Mouse (Mus musculus) heart, embryonic 12.5 days (tissue): ENCODE data around the gene Lamc3. TPM values are rescaled to one million over a fixed set of nuclear protein-coding genes. Genes with fewer than 3 reads are reported as not detected.
A peak's percentile ranks its signal among the peaks of the same experiment; 100 is the strongest.

ENCODE experiments used
- ATAC-seq: fragments of 200-750 bp; cut with Nextera tagmentation; 2 replicates; pipeline ENCODE4 v1.8.0; 2017; ENCODE audit warnings: moderate TSS enrichment, moderate library complexity; ENCODE audit not compliant: insufficient number of reproducible peaks, low FRiP score
- H3K27ac ChIP-seq: fragments of 300-500 bp; sonication (generic); 2 replicates; pipeline ENCODE4 v1.5.1; 2016; ENCODE audit warnings: mild to moderate bottlenecking, moderate library complexity; ENCODE audit not compliant: poor library complexity, severe bottlenecking
- H3K27me3 ChIP-seq: fragments of 300-500 bp; sonication (generic); replicated peaks from 2 replicates; pipeline ENCODE4 v1.6.1; 2016; ENCODE audit warnings: mild to moderate bottlenecking, moderate library complexity
- H3K36me3 ChIP-seq: fragments of 300-500 bp; sonication (generic); 2 replicates; pipeline ENCODE4 v1.6.1; 2016; ENCODE audit warnings: mild to moderate bottlenecking, moderate library complexity
- H3K4me1 ChIP-seq: fragments of 300-500 bp; sonication (generic); replicated peaks from 2 replicates; pipeline ENCODE4 v1.6.1; 2016; ENCODE audit warnings: mild to moderate bottlenecking
- H3K4me2 ChIP-seq: fragments of 300-500 bp; sonication (generic); 2 replicates; pipeline ENCODE4 v1.6.1; 2016; ENCODE audit warnings: mild to moderate bottlenecking, moderate library complexity
- H3K4me3 ChIP-seq: fragments of 300-500 bp; sonication (generic); 2 replicates; pipeline ENCODE4 v1.5.1; 2016; ENCODE audit warnings: mild to moderate bottlenecking
- H3K9ac ChIP-seq: fragments of 300-500 bp; sonication (generic); 2 replicates; pipeline ENCODE4 v1.6.1; 2016; ENCODE audit warnings: mild to moderate bottlenecking, moderate library complexity
- H3K9me3 ChIP-seq: fragments of 300-500 bp; sonication (generic); replicated peaks from 2 replicates; pipeline ENCODE4 v1.6.1; 2016; ENCODE audit warnings: mild to moderate bottlenecking, moderate library complexity
- WGBS: fragments of 180-500 bp; shearing (Covaris S2); methylation state at CpG from one replicate; pipeline ENCODE4 v1.1.7; 2016; 5-methylcytosine and 5-hydroxymethylcytosine counted together
- polyA plus RNA-seq: library from polyadenylated mRNA; unstranded; fragments of >200 nt; fragmentation: Nextera tagmentation; extraction: Ambion mirVana; gene quantifications from 2 replicates; pipeline ENCODE4 v1.2.1, GENCODE M21; 2016

Gene Lamc3
- polyA plus RNA-seq, 1 experiment from 2014 or later: 1.3 TPM

DNA sequence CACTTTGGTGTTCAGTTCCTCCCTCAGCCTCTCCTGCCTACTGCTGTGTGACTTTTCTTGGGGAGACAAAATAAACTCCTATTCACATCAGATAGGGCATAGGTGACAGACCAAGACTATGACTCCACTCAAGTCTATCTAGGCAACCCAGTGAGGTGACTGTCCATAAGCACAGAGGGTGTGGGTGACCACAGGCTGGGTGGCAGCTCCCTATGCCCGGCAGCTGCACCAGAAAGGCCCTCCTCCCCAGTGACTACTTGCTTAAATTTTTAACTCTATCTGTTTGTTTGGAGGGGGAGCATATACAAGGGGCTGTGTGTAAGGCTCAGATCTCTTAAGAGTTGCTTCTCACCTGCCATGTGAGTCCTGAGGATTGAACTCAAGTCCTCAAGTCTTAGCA, 24.2 kb upstream of the Lamc3 start:
- WGBS: 67% methylated on average over 1 of the region's 1 CpGs
- Histone ChIP-seq H3K27me3 (peaks cover 38% of the 10 kb centered on the region), H3K36me3 (no peaks in the 10 kb centered on the region), H3K4me2 (no peak overlapping the region), H3K27ac (no peak overlapping the region), H3K4me1 (peaks cover 8% of the 10 kb centered on the region; the same call in 1 of the 2 replicates), H3K9ac (no peak overlapping the region), H3K4me3 (no peak overlapping the region), H3K9me3 (no peaks in the 10 kb centered on the region)
- no peak for ATAC-seq

DNA sequence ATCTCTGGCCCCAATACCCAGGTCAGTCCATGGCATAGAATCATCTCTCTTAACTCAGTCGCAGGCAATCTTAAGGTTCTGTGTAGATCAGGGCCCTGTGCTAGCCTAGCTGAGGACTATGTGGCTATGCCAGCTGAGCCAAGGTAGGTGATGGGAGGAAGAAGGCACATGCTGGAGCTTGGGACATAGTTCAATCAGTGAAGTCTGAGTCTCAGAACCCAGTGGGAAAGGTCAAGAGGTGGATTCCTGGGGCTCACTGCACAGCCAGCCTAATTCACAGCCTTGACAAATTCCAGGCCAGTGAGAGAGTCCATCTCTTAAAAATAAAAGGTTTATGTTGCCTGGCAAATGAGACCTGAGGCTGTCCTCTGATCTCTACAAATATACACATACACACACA, 23.3 kb upstream of the Lamc3 start:
- H3K27ac ChIP-seq: no peak overlapping the region
- H3K36me3 ChIP-seq: no peaks in the 10 kb centered on the region
- no peak for ATAC-seq
- H3K4me2 ChIP-seq: no peak overlapping the region
- H3K4me1 ChIP-seq: peaks cover 1% of the 10 kb centered on the region; the same call in 1 of the 2 replicates
- H3K27me3 ChIP-seq: peaks cover 30% of the 10 kb centered on the region
- no peak overlapping the region for H3K9ac ChIP-seq
- no peaks in the 10 kb centered on the region for H3K9me3 ChIP-seq
- H3K4me3 ChIP-seq: no peak overlapping the region
- WGBS: 83% methylated on average over 1 of the region's 1 CpGs

DNA sequence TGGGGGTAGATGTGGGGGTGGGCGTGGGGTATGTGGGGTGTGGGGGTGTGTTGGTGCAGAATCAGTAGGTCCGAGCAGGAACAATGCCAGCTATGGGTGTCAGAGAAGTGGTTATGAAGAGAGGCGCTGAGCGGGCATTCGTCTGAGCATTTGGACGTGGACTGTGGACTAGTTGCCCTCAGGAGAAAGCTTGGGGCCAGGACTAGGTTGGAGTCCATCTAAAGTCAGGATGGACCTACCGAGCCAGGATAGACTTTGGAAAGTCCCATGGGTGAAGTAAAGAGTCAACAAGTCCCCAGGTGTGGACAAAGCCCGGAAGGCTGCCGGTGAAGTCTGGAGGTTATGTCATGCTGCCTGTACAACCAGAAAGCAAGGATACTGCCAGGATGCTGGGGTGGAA, 22.2 kb upstream of the Lamc3 start:
- no peak overlapping the region for H3K9ac ChIP-seq
- no peak overlapping the region for H3K27ac ChIP-seq
- H3K27me3 ChIP-seq: peaks cover 18% of the 10 kb centered on the region
- no peaks in the 10 kb centered on the region for H3K36me3 ChIP-seq
- H3K4me1 ChIP-seq: no peaks in the 10 kb centered on the region
- no peak for ATAC-seq
- no peaks in the 10 kb centered on the region for H3K9me3 ChIP-seq
- H3K4me2 ChIP-seq: no peak overlapping the region
- no peak overlapping the region for H3K4me3 ChIP-seq
- 83% methylated on average over 9 of the region's 9 CpGs for WGBS

DNA sequence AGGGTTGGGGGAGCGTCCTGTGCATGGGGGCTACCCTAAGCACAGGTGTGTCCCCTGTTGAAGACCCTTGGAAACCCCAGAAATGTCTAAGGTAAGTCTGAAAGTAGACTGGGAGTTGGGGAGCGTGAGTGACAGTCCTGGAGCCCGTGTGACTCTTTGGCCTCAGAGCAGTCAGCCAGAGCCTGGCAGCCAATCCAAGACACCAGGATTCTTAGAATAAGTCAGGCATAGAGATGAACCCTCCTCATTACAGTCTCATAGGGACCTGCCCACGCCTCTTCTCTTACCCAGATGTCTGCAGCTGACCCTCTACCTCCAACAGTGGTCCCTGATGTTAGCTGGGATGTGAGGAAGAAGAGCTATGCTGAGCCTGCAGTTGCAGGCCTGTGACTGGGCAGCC, 21.8 kb upstream of the Lamc3 start:
- 48% methylated on average over 4 of the region's 4 CpGs for WGBS

DNA sequence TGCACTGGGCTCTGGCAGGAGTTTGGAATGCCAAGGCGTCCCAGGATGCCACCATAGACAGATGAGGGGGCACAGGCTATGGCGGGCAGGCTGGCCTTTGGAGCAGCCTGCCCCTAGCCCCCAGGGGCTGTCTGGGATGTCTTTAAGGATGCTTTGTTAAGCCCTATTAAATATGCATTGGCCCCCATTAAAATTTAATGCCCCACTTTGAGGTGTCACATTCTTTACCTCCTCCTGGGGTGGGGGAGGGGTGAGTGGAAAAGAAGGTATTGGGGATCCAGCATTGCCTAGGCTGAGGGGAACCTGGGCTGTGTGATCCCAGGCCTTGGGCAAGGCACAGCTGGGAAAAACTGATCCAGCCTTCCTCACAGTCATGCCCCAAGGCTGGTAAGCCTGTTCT, 21.3 kb upstream of the Lamc3 start:
- Histone ChIP-seq H3K27ac (no peak overlapping the region), H3K4me2 (no peak overlapping the region), H3K4me3 (no peak overlapping the region), H3K9ac (no peak overlapping the region), H3K27me3 (peaks cover 13% of the 10 kb centered on the region; the same call in 1 of the 2 replicates), H3K4me1 (no peaks in the 10 kb centered on the region), H3K9me3 (no peaks in the 10 kb centered on the region), H3K36me3 (no peaks in the 10 kb centered on the region)
- WGBS: 59% methylated on average over 2 of the region's 2 CpGs
- ATAC-seq: no peak

More for the DNA sequence above, 21.8 kb upstream of the Lamc3 start:
- Histone ChIP-seq H3K4me3 (no peak overlapping the region), H3K9me3 (no peaks in the 10 kb centered on the region), H3K27me3 (peaks cover 14% of the 10 kb centered on the region), H3K36me3 (no peaks in the 10 kb centered on the region), H3K4me2 (no peak overlapping the region), H3K4me1 (no peaks in the 10 kb centered on the region), H3K9ac (no peak overlapping the region), H3K27ac (no peak overlapping the region)
- ATAC-seq: no peak

DNA sequence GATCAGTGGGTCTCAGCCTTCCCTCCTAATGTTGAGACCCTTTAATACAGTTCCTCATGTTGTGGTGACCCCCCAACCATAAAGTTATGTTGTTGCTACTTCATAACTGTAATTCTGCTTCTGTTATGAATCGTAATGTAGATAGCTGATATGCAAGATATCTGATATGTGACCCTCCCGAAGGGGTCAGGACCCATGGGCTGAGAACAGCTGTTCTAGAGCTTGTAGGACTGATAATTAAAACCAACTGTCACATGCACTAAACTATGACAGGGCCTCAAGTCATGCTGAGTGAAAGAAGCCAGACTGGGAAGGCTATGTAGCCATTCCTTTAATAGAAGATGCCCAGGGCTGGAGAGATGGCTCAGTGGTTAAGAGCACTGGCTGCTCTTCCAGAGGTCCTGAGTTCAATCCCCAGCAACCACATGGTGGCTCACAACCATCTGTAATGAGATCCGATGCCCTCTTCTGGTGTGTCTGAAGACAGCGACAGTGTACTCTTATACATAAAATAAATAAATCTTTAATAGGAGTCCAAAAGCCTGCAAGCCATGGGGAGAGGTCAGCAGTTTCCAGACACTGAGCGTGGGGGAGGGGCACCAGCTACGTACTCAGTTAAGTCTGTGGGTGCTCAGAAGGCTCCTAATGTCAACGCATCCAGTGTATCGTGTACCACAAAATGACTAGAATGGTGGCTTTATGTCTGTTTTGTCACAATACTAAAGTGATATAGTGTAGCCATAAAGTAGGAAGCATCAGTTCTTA, 19.1 kb upstream of the Lamc3 start:
- no peaks in the 10 kb centered on the region for H3K36me3 ChIP-seq
- H3K4me3 ChIP-seq: no peak overlapping the region
- no peaks in the 10 kb centered on the region for H3K4me1 ChIP-seq
- H3K27me3 ChIP-seq: peaks cover 9% of the 10 kb centered on the region; the same call in 1 of the 2 replicates
- 75% methylated on average over 8 of the region's 8 CpGs for WGBS
- no peak overlapping the region for H3K9ac ChIP-seq
- no peak overlapping the region for H3K4me2 ChIP-seq
- H3K27ac ChIP-seq: no peak overlapping the region
- 0 out of 2 replicates have a peak, but pooled peaks cover 7% of the 10 kb centered on the region for H3K9me3 ChIP-seq
- no peak for ATAC-seq

DNA sequence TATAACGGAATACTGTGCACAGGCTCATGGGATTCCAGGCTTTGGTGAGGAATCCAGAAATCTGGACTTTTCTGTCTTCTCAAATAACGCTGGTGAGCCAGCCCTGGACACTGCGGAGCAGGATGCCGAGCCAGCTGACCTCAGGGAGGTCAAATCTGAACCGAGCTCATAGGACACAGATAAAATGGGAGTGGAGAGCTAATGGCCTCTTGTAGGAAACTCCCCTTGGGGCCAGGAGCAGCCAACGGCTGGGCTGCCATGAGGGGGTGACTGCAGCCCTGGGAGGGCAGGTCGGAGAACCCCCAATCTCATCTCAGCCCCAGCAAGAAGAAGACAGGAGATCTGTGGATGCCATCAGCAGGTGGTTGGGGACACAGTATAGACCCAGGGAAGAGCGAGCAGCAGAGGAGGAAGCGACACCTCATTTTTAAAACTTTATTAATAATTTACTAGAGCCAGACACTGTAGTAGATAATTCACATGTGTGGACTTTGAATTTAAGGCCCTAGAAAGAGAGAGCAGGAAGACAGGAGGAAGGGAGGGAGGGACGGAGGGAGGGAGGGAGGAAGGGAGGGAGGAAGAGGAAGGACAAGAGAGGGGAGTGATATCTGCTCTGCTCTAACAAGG, 18.4 kb upstream of the Lamc3 start:
- Histone ChIP-seq H3K9me3 (0 out of 2 replicates have a peak, but pooled peaks cover 7% of the 10 kb centered on the region), H3K4me3 (no peak overlapping the region), H3K27ac (no peak overlapping the region), H3K4me2 (no peak overlapping the region), H3K36me3 (no peaks in the 10 kb centered on the region), H3K27me3 (peaks cover 8% of the 10 kb centered on the region; the same call in 1 of the 2 replicates), H3K4me1 (no peaks in the 10 kb centered on the region), H3K9ac (no peak overlapping the region)
- WGBS: 49% methylated on average over 10 of the region's 10 CpGs
- no peak for ATAC-seq

DNA sequence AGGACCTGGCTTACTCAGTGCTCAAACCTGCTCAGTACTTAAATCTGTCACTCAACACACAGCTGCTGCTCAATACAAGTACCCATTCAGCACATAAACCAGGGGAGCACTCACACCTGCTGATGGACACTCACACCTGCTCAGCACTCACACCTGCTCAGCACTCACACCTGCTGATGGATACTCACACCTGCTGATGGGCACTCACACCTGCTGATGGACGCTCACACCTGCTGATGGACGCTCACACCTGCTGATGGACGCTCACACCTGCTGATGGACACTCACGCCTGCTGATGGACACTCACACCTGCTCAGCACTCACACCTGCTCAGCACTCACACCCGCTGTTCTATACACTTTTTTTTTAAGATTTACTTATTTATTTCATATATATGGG, 17.4 kb upstream of the Lamc3 start:
- H3K4me2 ChIP-seq: no peak overlapping the region
- H3K4me1 ChIP-seq: no peaks in the 10 kb centered on the region
- H3K27ac ChIP-seq: no peak overlapping the region
- no peaks in the 10 kb centered on the region for H3K36me3 ChIP-seq
- H3K9me3 ChIP-seq: 0 out of 2 replicates have a peak, but pooled peaks cover 7% of the 10 kb centered on the region
- no peak overlapping the region for H3K4me3 ChIP-seq
- H3K9ac ChIP-seq: no peak overlapping the region
- H3K27me3 ChIP-seq: peaks cover 19% of the 10 kb centered on the region
- no peak for ATAC-seq
- 88% methylated on average over 5 of the region's 5 CpGs for WGBS

DNA sequence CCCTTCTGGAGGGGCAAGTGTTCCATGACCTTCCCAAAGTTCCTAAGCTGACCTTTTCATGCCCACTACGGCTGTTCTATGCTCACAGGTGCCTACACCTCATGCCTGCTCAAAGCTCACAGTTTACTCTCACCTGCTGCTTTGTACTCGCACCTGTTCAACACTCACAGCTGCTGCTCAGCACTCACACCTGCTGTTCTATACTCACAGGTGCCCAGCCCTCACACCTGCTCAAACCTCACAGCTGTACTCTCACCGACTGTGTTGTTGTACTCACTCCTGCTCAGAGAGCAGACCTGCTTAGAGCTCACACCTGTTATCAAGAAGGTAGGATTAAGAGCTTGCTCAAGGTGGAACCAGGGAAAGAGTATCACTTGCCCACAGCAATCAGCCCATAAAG, 16.4 kb upstream of the Lamc3 start:
- no peak overlapping the region for H3K4me3 ChIP-seq
- 0 out of 2 replicates have a peak, but pooled peaks cover 7% of the 10 kb centered on the region for H3K9me3 ChIP-seq
- no peak overlapping the region for H3K27ac ChIP-seq
- no peak for ATAC-seq
- no peak overlapping the region for H3K4me2 ChIP-seq
- H3K4me1 ChIP-seq: no peaks in the 10 kb centered on the region
- no peaks in the 10 kb centered on the region for H3K36me3 ChIP-seq
- no peak overlapping the region for H3K9ac ChIP-seq
- H3K27me3 ChIP-seq: peaks cover 27% of the 10 kb centered on the region
- WGBS: 57% methylated on average over 3 of the region's 3 CpGs

DNA sequence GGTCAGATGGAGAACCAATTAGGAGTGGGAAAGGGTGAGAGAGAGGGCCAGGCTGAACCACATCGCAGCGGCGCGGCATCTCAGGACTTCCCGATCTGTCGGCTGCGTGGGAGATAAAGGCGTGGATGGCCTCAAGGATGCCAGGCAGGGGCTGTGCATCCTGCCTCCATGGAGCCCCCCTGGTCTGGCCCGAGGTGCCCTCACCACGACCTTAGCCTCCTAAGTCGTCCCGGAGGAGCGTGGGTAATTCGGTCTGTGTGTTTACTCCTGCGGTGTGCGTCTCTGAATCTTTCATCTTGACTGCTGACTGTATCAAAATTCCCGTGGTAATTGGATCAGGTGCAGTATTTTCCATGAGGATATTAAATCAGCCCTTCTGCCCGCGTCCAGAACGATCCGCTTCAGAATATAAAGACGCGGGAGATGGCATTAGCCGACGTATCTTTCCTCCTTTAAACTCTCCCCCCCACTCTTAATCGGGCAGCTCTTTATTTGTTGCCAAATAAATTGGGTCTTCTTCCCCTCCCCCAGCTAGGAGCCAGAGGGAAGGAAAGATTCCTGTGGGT, 12.7 kb upstream of the Lamc3 start:
- H3K27me3 ChIP-seq: peaks cover 58% of the 10 kb centered on the region
- H3K27ac ChIP-seq: no peak overlapping the region
- 0 out of 2 replicates have a peak, but pooled peaks cover 4% of the 10 kb centered on the region for H3K4me1 ChIP-seq
- 0 out of 2 replicates have a peak, but pooled peaks cover 7% of the 10 kb centered on the region for H3K9me3 ChIP-seq
- no peak overlapping the region for H3K4me3 ChIP-seq
- no peak overlapping the region for H3K4me2 ChIP-seq
- WGBS: 73% methylated on average over 26 of the region's 26 CpGs
- H3K36me3 ChIP-seq: no peaks in the 10 kb centered on the region
- H3K9ac ChIP-seq: no peak overlapping the region
- no peak for ATAC-seq

DNA sequence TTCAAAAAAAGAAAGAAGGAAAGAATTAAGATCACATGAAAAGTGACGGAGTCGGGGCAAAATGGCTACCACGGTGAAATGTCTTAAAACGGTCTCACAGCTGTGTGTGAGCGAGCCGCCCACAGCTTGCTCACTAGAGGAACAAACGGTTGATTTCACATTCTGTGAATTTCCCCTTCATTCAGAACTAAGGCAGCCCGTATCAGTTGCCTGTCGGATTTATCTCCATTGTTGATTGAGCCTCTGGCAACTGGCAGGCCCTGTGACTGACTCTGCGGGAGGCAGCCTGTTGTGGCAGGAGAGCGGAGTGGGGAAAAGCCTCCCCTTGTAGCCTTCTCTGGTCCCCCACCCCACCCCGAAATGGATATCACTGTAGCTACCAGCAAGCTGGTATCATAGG, 10.6 kb upstream of the Lamc3 start:
- Histone ChIP-seq H3K27ac (no peak overlapping the region), H3K9me3 (0 out of 2 replicates have a peak, but pooled peaks cover 7% of the 10 kb centered on the region), H3K4me1 (peaks cover 11% of the 10 kb centered on the region; the same call in 1 of the 2 replicates), H3K36me3 (no peaks in the 10 kb centered on the region), H3K4me2 (peak overlapping the region; percentile 26; the same call in 1 of the 2 replicates), H3K9ac (no peak overlapping the region), H3K27me3 (peaks cover 72% of the 10 kb centered on the region), H3K4me3 (no peak overlapping the region)
- no peak for ATAC-seq
- WGBS: 13% methylated on average over 12 of the region's 12 CpGs
